Comparison of ENCODE assay signal across 7 mouse cellular contexts in the genomic region with DNA sequence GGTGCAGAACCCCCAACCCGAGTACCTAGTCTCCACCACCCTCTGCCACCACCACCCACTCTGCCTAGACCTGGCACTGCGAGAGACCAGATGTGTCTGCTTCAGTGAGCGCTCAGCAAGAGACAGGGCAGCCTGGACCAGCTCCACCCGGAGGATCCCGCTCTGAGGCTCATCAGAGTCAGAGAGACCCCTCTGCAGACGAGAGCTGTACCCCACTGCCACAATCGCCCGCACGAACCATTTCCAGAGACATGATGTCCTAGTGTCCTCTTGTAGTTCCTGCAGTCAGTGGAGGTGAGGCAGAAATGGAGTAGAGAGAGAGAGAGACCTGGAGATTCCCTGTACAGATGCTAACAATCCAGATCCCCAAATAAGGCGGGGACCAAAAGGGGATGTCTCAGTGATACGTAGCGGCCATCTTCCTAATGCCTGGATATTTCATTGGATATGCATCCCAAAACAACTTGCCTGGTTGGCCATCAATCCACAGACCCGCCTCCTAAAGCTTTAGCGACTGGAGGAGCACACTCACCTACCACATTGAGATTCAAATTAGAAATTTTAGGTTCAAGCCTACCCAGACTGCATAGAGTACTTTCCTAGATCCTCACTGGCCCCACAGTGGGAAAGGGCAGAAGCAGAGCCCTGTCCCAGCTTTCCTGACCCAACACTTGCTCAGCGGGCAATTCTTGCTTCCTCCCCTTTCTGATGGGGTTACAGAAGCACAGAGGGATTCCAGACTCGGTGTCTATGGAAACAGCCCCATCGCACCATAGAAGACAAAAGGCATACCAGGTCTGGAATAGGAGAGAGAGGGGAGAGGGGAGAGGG. TPM values are rescaled to one million over a fixed set of nuclear protein-coding genes. Genes with fewer than 3 reads are reported as not detected.
A peak's percentile ranks its signal among the peaks of the same experiment; 100 is the strongest.
DNase-seq lines count a peak whose midpoint lies in the region; ATAC-seq and TF ChIP-seq lines count a peak whose summit lies in the region.

A gene (minus strand): TSS at position 388 of the 831 bp plus-strand sequence.

- peak; percentile 88 for ATAC-seq in embryonic facial prominence, embryonic 15.5 days (ENCODE audit: insufficient number of reproducible peaks, low FRiP score, low TSS enrichment, low read depth)
- peak; percentile 90 for ATAC-seq in hindbrain, embryonic 11.5 days (ENCODE audit: low FRiP score)
- ATAC-seq in neural tube, embryonic 11.5 days (ENCODE audit: insufficient read depth, low FRiP score, low TSS enrichment): peak; percentile 89
- no peak for ATAC-seq in erythroid progenitor cell, adult 5-6 weeks (replicated peaks; ENCODE audit: low FRiP score, poor library complexity, severe bottlenecking)

- intact Hi-C loops in left cerebral cortex, postnatal 10 days (cut with DNase I): no loop called here

- peak within 1 kb of the TSS; percentile 57; the same call in 1 of the 2 replicates for H3K27ac ChIP-seq in ES-E14 (ENCODE audit: insufficient read depth, low read depth, low read length, poor library complexity, severe bottlenecking)
- peak within 1 kb of the TSS; percentile 51 for H3K27ac ChIP-seq in embryonic facial prominence, embryonic 15.5 days (replicated peaks)
- peak within 1 kb of the TSS; percentile 90 for H3K27ac ChIP-seq in hindbrain, embryonic 11.5 days (ENCODE audit: low read depth, low read length)
- peak within 1 kb of the TSS; percentile 89 for H3K27ac ChIP-seq in neural tube, embryonic 11.5 days (ENCODE audit: low read depth, low read length)

- peaks cover 2% of the 10 kb centered on the region; the same call in 1 of the 2 replicates for H3K36me3 ChIP-seq in ES-E14 (ENCODE audit: control insufficient read depth, insufficient read depth, low read length, poor library complexity, severe bottlenecking)
- peaks cover under 1% of the 10 kb centered on the region; the same call in 1 of the 2 replicates for H3K36me3 ChIP-seq in embryonic facial prominence, embryonic 15.5 days
- H3K36me3 ChIP-seq in hindbrain, embryonic 11.5 days (ENCODE audit: control insufficient read depth, insufficient read depth, low read length): no peaks in the 10 kb centered on the region
- no peaks in the 10 kb centered on the region for H3K36me3 ChIP-seq in neural tube, embryonic 11.5 days (ENCODE audit: control insufficient read depth, insufficient read depth, low read length)

- H3K4me1 ChIP-seq in ES-E14 (ENCODE audit: control insufficient read depth in 2 of 2, insufficient read depth in 2 of 2, low read length in 2 of 2, poor library complexity in 1 of 2): peaks cover 2 to 8% of the 10 kb centered on the region in 2 experiments; a peak in 2 of 4 replicates
- peaks cover 9% of the 10 kb centered on the region; the same call in 1 of the 2 replicates for H3K4me1 ChIP-seq in embryonic facial prominence, embryonic 15.5 days
- H3K4me1 ChIP-seq in hindbrain, embryonic 11.5 days (replicated peaks; ENCODE audit: control insufficient read depth, insufficient read depth, low read length): peaks cover 5% of the 10 kb centered on the region
- H3K4me1 ChIP-seq in neural tube, embryonic 11.5 days (ENCODE audit: control insufficient read depth, insufficient read depth, low read length): peaks cover 8% of the 10 kb centered on the region; the same call in 1 of the 2 replicates

- H3K9me3 ChIP-seq in ES-E14 (ENCODE audit: control insufficient read depth, insufficient read depth, low read depth, low read length): no peaks in the 10 kb centered on the region
- no peaks in the 10 kb centered on the region for H3K9me3 ChIP-seq in embryonic facial prominence, embryonic 15.5 days (replicated peaks)
- no peaks in the 10 kb centered on the region for H3K9me3 ChIP-seq in hindbrain, embryonic 11.5 days (ENCODE audit: control insufficient read depth, low read length)
- no peaks in the 10 kb centered on the region for H3K9me3 ChIP-seq in neural tube, embryonic 11.5 days (ENCODE audit: control insufficient read depth, low read length)

- no peaks in the 10 kb centered on the region for H3K27me3 ChIP-seq in embryonic facial prominence, embryonic 15.5 days
- H3K27me3 ChIP-seq in hindbrain, embryonic 11.5 days (ENCODE audit: control insufficient read depth, insufficient read depth, low read length): no peaks in the 10 kb centered on the region
- no peaks in the 10 kb centered on the region for H3K27me3 ChIP-seq in neural tube, embryonic 11.5 days (ENCODE audit: control insufficient read depth, insufficient read depth, low read length)

- in situ Hi-C loops in ES-E14 (cut with MboI; ENCODE audit: low sequenced_read_pairs in 2 of 2, unreplicated experiment in 2 of 2): no loop called here

- peak within 1 kb of the TSS; percentile 66 to 88 for H3K4me3 ChIP-seq in ES-E14 (ENCODE audit: insufficient read depth in 1 of 2, low read depth in 1 of 2, low read length in 2 of 2, poor library complexity in 1 of 2, severe bottlenecking in 1 of 2)
- H3K4me3 ChIP-seq in embryonic facial prominence, embryonic 15.5 days (replicated peaks): peak within 1 kb of the TSS; percentile 55
- H3K4me3 ChIP-seq in hindbrain, embryonic 11.5 days (ENCODE audit: low read depth, low read length): peak within 1 kb of the TSS; percentile 59
- H3K4me3 ChIP-seq in neural tube, embryonic 11.5 days (ENCODE audit: low read depth, low read length): peak within 1 kb of the TSS; percentile 53

- H3K9ac ChIP-seq in ES-E14 (ENCODE audit: insufficient read depth, low read depth, low read length, poor library complexity, severe bottlenecking): peak within 1 kb of the TSS; percentile 62
- peak within 1 kb of the TSS; percentile 33 for H3K9ac ChIP-seq in embryonic facial prominence, embryonic 15.5 days
- H3K9ac ChIP-seq in hindbrain, embryonic 11.5 days (ENCODE audit: low read depth, low read length): peak within 1 kb of the TSS; percentile 78
- peak within 1 kb of the TSS; percentile 72 for H3K9ac ChIP-seq in neural tube, embryonic 11.5 days (ENCODE audit: low read length)

- 2% methylated on average over 17 of the region's 17 CpGs for WGBS in embryonic facial prominence, embryonic 15.5 days
- WGBS in hindbrain, embryonic 11.5 days: under 1% methylated on average over 17 of the region's 17 CpGs
- under 1% methylated on average over 17 of the region's 17 CpGs for WGBS in neural tube, embryonic 11.5 days

- H3K4me2 ChIP-seq in embryonic facial prominence, embryonic 15.5 days (replicated peaks): peak within 1 kb of the TSS; percentile 69
- peak within 1 kb of the TSS; percentile 54 for H3K4me2 ChIP-seq in hindbrain, embryonic 11.5 days (replicated peaks; ENCODE audit: low read depth, low read length)
- peak within 1 kb of the TSS; percentile 44 for H3K4me2 ChIP-seq in neural tube, embryonic 11.5 days (ENCODE audit: low read depth)

- DNase-seq in ES-E14 (ENCODE audit: low read depth, low spot score): peak; percentile 83
- peak; percentile 2 for DNase-seq in adrenal gland, postnatal 25 days
- DNase-seq in hindbrain, embryonic 11.5 days (ENCODE audit: low spot score): peak; percentile 79
- peak; percentile 52 to 75 for DNase-seq in left cerebral cortex, postnatal 10 days (ENCODE audit: extremely low spot score in 1 of 2, low spot score in 2 of 2)
- DNase-seq in neural tube, embryonic 11.5 days (ENCODE audit: low spot score): peak; percentile 80

TF ChIP-seq in ES-E14, 5 proteins besides CTCF, POLR2A, EP300 and RAD21:
- TF ChIP-seq ZC3H11A (IDR thresholded peaks at IDR 0.05; ENCODE audit: borderline replicate concordance, low read depth, low read length) (no peak), CHD2 (IDR thresholded peaks at IDR 0.05; ENCODE audit: low read depth, low read length) (peak; percentile 75; the same call in 1 of the 2 replicates)
TF ChIP-seq in ES-E14: peak in this region for 1.

RNA-seq across cellular contexts. Expression of the gene that starts here (rescaled TPM):
- 1.6 and 2.1 TPM in 2 replicates for total RNA-seq in ES-E14 (2012; rRNA removed)
- 0.91 and 1.1 TPM in 2 replicates for total RNA-seq in adrenal gland, postnatal 25 days (2021)
- polyA plus RNA-seq in embryonic facial prominence, embryonic 15.5 days (2015; fragmentation: Nextera tagmentation; extraction: Ambion mirVana): 3.8 and 4.0 TPM in 2 replicates
- polyA plus RNA-seq in hindbrain, embryonic 11.5 days (2014; fragmentation: Nextera tagmentation; extraction: Ambion mirVana): 43.0 and 49.1 TPM in 2 replicates
- 10 to 100 TPM; 11.7 to 12.0 TPM for total RNA-seq in left cerebral cortex, postnatal 10 days (2021)
- polyA plus RNA-seq in neural tube, embryonic 11.5 days (2014; fragmentation: Nextera tagmentation; extraction: Ambion mirVana): 31.1 and 33.3 TPM in 2 replicates
- total RNA-seq in erythroid progenitor cell, adult 5-6 weeks (2015; ENCODE audit: low replicate concordance): 1.3 TPM in 1 of 2 replicates, not detected in the other
- total RNA-seq in erythroid progenitor cell, adult 5-6 weeks (2017; ENCODE audit: low replicate concordance): not detected in 2 replicates

Comparison
In these comparisons a context has a peak if more than half of its experiments do, and no peak if none do; other contexts are left out.
1. DNase-seq: peak in every context shown above with its lines; median percentile 83 in ES-E14; 80 in neural tube, embryonic 11.5 days; 79 in hindbrain, embryonic 11.5 days; 64 in left cerebral cortex, postnatal 10 days; 2 in adrenal gland, postnatal 25 days.